Mouse (Mus musculus): Measurements from ENCODE around the gene Mxd4.

- TF ChIP-seq FLI1 (IDR thresholded peaks at IDR 0.05; ENCODE audit: low read length) (no peak), GATA1 (IDR thresholded peaks at IDR 0.05; ENCODE audit: borderline replicate concordance, low read length) (no peak)
Measured at GRCm38 (mm10) chr5:34224515-34224914, 37.0 kb upstream of the Mxd4 start.
